Mouse (Mus musculus) stomach, postnatal 0 days (tissue): Measurements from ENCODE around the gene Pcca.

ENCODE experiments used
- CTCF ChIP-seq: IDR thresholded peaks from 2 replicates; pipeline ENCODE4 v1.5.1; 2016; ENCODE audit warnings: antibody characterized with exemption, low read depth, mild to moderate bottlenecking, moderate library complexity
- EP300 ChIP-seq: optimal IDR thresholded peaks from 2 replicates; pipeline ENCODE3; 2016; ENCODE audit warnings: antibody characterized with exemption

GRCm38 (mm10) chr14:122877787-122878186 lies 343.7 kb downstream of the Pcca start:
- TF ChIP-seq CTCF = no peak
- TF ChIP-seq EP300 = no peak
